Mouse (Mus musculus): ENCODE data around the gene Zbtb46.

The Zbtb46 gene

GRCm38 (mm10) chr2:181465423-181465822, 6.2 kb upstream of the Zbtb46 start:
- DNase-seq (ENCODE audit: low spot score in 2 of 2): no peak

GRCm38 (mm10) chr2:181463008-181463738, 3.9 kb upstream of the Zbtb46 start:
- DNase-seq (ENCODE audit: low spot score in 2 of 2): peak in 1 of 2 experiments; percentile 72

GRCm38 (mm10) chr2:181462604-181463003, 3.4 kb upstream of the Zbtb46 start:
- no peak for DNase-seq (ENCODE audit: low spot score in 2 of 2)

- no peak for DNase-seq (ENCODE audit: low spot score in 2 of 2)
These were observed 2.4 kb upstream of the Zbtb46 start for GRCm38 (mm10) chr2:181461536-181462100.

- peak; percentile 69 to 82 for DNase-seq (ENCODE audit: low spot score in 2 of 2)
These were observed 721 bp upstream of the Zbtb46 start for GRCm38 (mm10) chr2:181459673-181460621.

- DNase-seq (ENCODE audit: low spot score in 2 of 2): peak; percentile 25 to 74
These were observed 644 bp downstream of the Zbtb46 start for GRCm38 (mm10) chr2:181458411-181459152.

- no peak for DNase-seq (ENCODE audit: low spot score in 2 of 2)
These were observed 1.4 kb downstream of the Zbtb46 start for GRCm38 (mm10) chr2:181457831-181458230.

GRCm38 (mm10) chr2:181455899-181456298, 3.3 kb downstream of the Zbtb46 start:
- DNase-seq (ENCODE audit: low spot score in 2 of 2): no peak

GRCm38 (mm10) chr2:181453274-181453673, 6.0 kb downstream of the Zbtb46 start:
- no peak for DNase-seq (ENCODE audit: low spot score in 2 of 2)

- DNase-seq (ENCODE audit: low spot score in 2 of 2): no peak
These were observed 7.0 kb downstream of the Zbtb46 start for GRCm38 (mm10) chr2:181452181-181452580.

GRCm38 (mm10) chr2:181443016-181443415, 16.2 kb downstream of the Zbtb46 start:
- DNase-seq (ENCODE audit: low spot score in 2 of 2): no peak

GRCm38 (mm10) chr2:181438176-181438575, 21.1 kb downstream of the Zbtb46 start:
- no peak for DNase-seq (ENCODE audit: low spot score in 2 of 2)

GRCm38 (mm10) chr2:181436246-181436645, 23.0 kb downstream of the Zbtb46 start:
- no peak for DNase-seq (ENCODE audit: low spot score in 2 of 2)

- DNase-seq (ENCODE audit: low spot score in 2 of 2): no peak
These were observed 35.4 kb downstream of the Zbtb46 start for GRCm38 (mm10) chr2:181423834-181424233.

- no peak for DNase-seq (ENCODE audit: low spot score in 2 of 2)
These were observed 38.2 kb downstream of the Zbtb46 start for GRCm38 (mm10) chr2:181420903-181421638.

- no peak for DNase-seq (ENCODE audit: low spot score in 2 of 2)
These were observed 38.8 kb downstream of the Zbtb46 start for GRCm38 (mm10) chr2:181420426-181420825.

GRCm38 (mm10) chr2:181419359-181419758, 39.9 kb downstream of the Zbtb46 start:
- DNase-seq (ENCODE audit: low spot score in 2 of 2): no peak

GRCm38 (mm10) chr2:181415945-181416344, 43.3 kb downstream of the Zbtb46 start:
- no peak for DNase-seq (ENCODE audit: low spot score in 2 of 2)

GRCm38 (mm10) chr2:181413141-181413540, 46.1 kb downstream of the Zbtb46 start:
- DNase-seq (ENCODE audit: low spot score in 2 of 2): no peak

GRCm38 (mm10) chr2:181410760-181411473, 48.3 kb downstream of the Zbtb46 start:
- DNase-seq (ENCODE audit: low spot score in 2 of 2): peak; percentile 57 to 71
